Mouse (Mus musculus) ES-E14 (cell line): ENCODE results near the gene Cc2d1b. TPM values are rescaled to one million over a fixed set of nuclear protein-coding genes. Genes with fewer than 3 reads are reported as not detected.
A peak's percentile ranks its signal among the peaks of the same experiment; 100 is the strongest.

Experiments
- DNase-seq: peaks from one replicate; pipeline ENCODE4 v3.0.0-alpha.2; 2013; ENCODE audit warnings: low read depth, low spot score
- H3K27ac ChIP-seq: 2 replicates; pipeline ENCODE4 v1.5.1; 2012; ENCODE audit warnings: low read depth, mild to moderate bottlenecking, low read length, moderate library complexity, mixed read lengths; ENCODE audit not compliant: poor library complexity, insufficient read depth, severe bottlenecking
- H3K36me3 ChIP-seq: 2 replicates; pipeline ENCODE4 v1.6.1; 2012; ENCODE audit warnings: mild to moderate bottlenecking, low read length, moderate library complexity, mixed read lengths; ENCODE audit not compliant: control insufficient read depth, poor library complexity, insufficient read depth, severe bottlenecking
- H3K4me1 ChIP-seq, 2 experiments: fragments of 150-350 bp in 1 of 2; sonication (generic) in 1 of 2; 2 replicates each; pipeline ENCODE4 v1.6.1; 2012; ENCODE audit warnings: low read length in 2 of 2, mild to moderate bottlenecking in 1 of 2, mixed read lengths in 1 of 2; ENCODE audit not compliant: control insufficient read depth in 2 of 2, insufficient read depth in 2 of 2, poor library complexity in 1 of 2
- H3K4me3 ChIP-seq, 2 experiments: fragments of 150-350 bp in 1 of 2; sonication (generic) in 1 of 2; 2 replicates each; pipeline ENCODE4 v1.5.1; 2012; ENCODE audit warnings: low read length in 2 of 2, low read depth in 1 of 2, mild to moderate bottlenecking in 1 of 2, mixed read lengths in 1 of 2; ENCODE audit not compliant: insufficient read depth in 1 of 2, poor library complexity in 1 of 2, severe bottlenecking in 1 of 2
- H3K9ac ChIP-seq: 2 replicates; pipeline ENCODE4 v1.6.1; 2012; ENCODE audit warnings: low read depth, mild to moderate bottlenecking, low read length, mixed read lengths; ENCODE audit not compliant: poor library complexity, insufficient read depth, severe bottlenecking
- H3K9me3 ChIP-seq: fragments of 150-350 bp; sonication (generic); 2 replicates; pipeline ENCODE4 v1.6.1; 2012; ENCODE audit warnings: low read depth, mild to moderate bottlenecking, low read length; ENCODE audit not compliant: control insufficient read depth, insufficient read depth
- CHD2 ChIP-seq: IDR thresholded peaks from 2 replicates; pipeline ENCODE4 v1.6.1; 2014; ENCODE audit warnings: mild to moderate bottlenecking, low read depth, low read length, inconsistent platforms
- HCFC1 ChIP-seq: IDR thresholded peaks from 2 replicates; pipeline ENCODE4 v1.6.1; 2012; ENCODE audit warnings: low read length, inconsistent platforms, borderline replicate concordance; ENCODE audit not compliant: insufficient read depth
- MAFK ChIP-seq: IDR thresholded peaks from 2 replicates; pipeline ENCODE4 v1.6.1; 2014; ENCODE audit warnings: mild to moderate bottlenecking, low read depth, low read length, inconsistent platforms; ENCODE audit not compliant: insufficient read depth
- ZC3H11A ChIP-seq: IDR thresholded peaks from 2 replicates; pipeline ENCODE4 v1.6.1; 2012; ENCODE audit warnings: low read depth, mild to moderate bottlenecking, inconsistent platforms, low read length, borderline replicate concordance
- ZNF384 ChIP-seq: IDR thresholded peaks from 2 replicates; pipeline ENCODE4 v1.6.1; 2012; ENCODE audit warnings: low read depth, low read length, inconsistent platforms
- in situ Hi-C, 2 experiments: fragments of 600-800 bp; cut with MboI; formaldehyde crosslinking; loops; one replicate each; pipeline ENCODE4 v1.15.1; 2025; ENCODE audit warnings: low sequenced_read_pairs in 2 of 2, inconsistent platforms in 1 of 2; ENCODE audit not compliant: unreplicated experiment in 2 of 2
- total RNA-seq: library from RNA; depleted of rRNA; stranded (reverse); fragments of 300-350 nt; gene quantifications from 2 replicates; pipeline ENCODE4 v1.2.3, GENCODE M21; 2012

Gene Cc2d1b
- total RNA-seq, 1 experiment: 77.1 TPM

- H3K36me3 ChIP-seq: peaks cover 31% of the 10 kb centered on the region
- TF ChIP-seq ZNF384 (no peak), MAFK (no peak), HCFC1 (no peak)
- no peak overlapping the region for H3K9ac ChIP-seq
- H3K4me3 ChIP-seq: no peak overlapping the region
- no peak for DNase-seq
- no peaks in the 10 kb centered on the region for H3K9me3 ChIP-seq
- in situ Hi-C loops: no loop called here
- peaks cover 3 to 12% of the 10 kb centered on the region in 2 experiments; a peak in 3 of 4 replicates for H3K4me1 ChIP-seq
- peak overlapping the region; percentile 74 for H3K27ac ChIP-seq
These were observed 15.0 kb downstream of the Cc2d1b start for GRCm38 (mm10) chr4:108634696-108635095.

- DNase-seq: peak; percentile 42
- Histone ChIP-seq H3K36me3 (peaks cover 27% of the 10 kb centered on the region), H3K27ac (peak overlapping the region; percentile 74; the same call in 1 of the 2 replicates), H3K9ac (no peak overlapping the region), H3K4me1 (peaks cover 3 to 12% of the 10 kb centered on the region in 2 experiments; a peak in 3 of 4 replicates), H3K4me3 (no peak overlapping the region), H3K9me3 (no peaks in the 10 kb centered on the region)
- in situ Hi-C loops: no loop called here
- TF ChIP-seq MAFK (no peak), ZC3H11A (no peak), CHD2 (no peak), HCFC1 (no peak), ZNF384 (no peak)
These were observed 15.4 kb downstream of the Cc2d1b start for GRCm38 (mm10) chr4:108635101-108635500.

GRCm38 (mm10) chr4:108637721-108638120, 18.0 kb downstream of the Cc2d1b start:
- TF ChIP-seq CHD2 (no peak), ZNF384 (no peak), HCFC1 (no peak), ZC3H11A (no peak)
- in situ Hi-C loops: no loop called here
- H3K36me3 ChIP-seq: peaks cover 13% of the 10 kb centered on the region

GRCm38 (mm10) chr4:108638752-108639151, 19.0 kb downstream of the Cc2d1b start:
- H3K4me1 ChIP-seq: peaks cover 3 to 8% of the 10 kb centered on the region in 2 experiments; a peak in 3 of 4 replicates
- H3K9me3 ChIP-seq: no peaks in the 10 kb centered on the region
- H3K4me3 ChIP-seq: no peak overlapping the region
- TF ChIP-seq CHD2 (no peak), HCFC1 (no peak), ZC3H11A (no peak), ZNF384 (no peak), MAFK (no peak)
- no peak for DNase-seq
- in situ Hi-C loops: no loop called here
- H3K36me3 ChIP-seq: peaks cover 4% of the 10 kb centered on the region; the same call in 1 of the 2 replicates
- H3K9ac ChIP-seq: no peak overlapping the region
- H3K27ac ChIP-seq: no peak overlapping the region

More at GRCm38 (mm10) chr4:108637721-108638120, 18.0 kb downstream of the Cc2d1b start:
- Histone ChIP-seq H3K9ac (no peak overlapping the region), H3K4me1 (peaks cover 3 to 12% of the 10 kb centered on the region in 2 experiments; a peak in 3 of 4 replicates), H3K9me3 (no peaks in the 10 kb centered on the region), H3K4me3 (no peak overlapping the region), H3K27ac (no peak overlapping the region)
- DNase-seq: no peak

GRCm38 (mm10) chr4:108664407-108664806, 44.7 kb downstream of the Cc2d1b start:
- Histone ChIP-seq H3K36me3 (no peaks in the 10 kb centered on the region), H3K4me1 (peaks cover 0 to 3% of the 10 kb centered on the region in 2 experiments; a peak in 1 of 4 replicates), H3K27ac (no peak overlapping the region), H3K9ac (no peak overlapping the region), H3K9me3 (no peaks in the 10 kb centered on the region), H3K4me3 (no peak overlapping the region)
- peak; percentile 57 for DNase-seq
- in situ Hi-C loops: no loop called here
- TF ChIP-seq CHD2 (no peak), MAFK (no peak), ZNF384 (0 out of 2 replicates have a peak, but pooled peaks have one; percentile 51), ZC3H11A (peak; percentile 32; the same call in 1 of the 2 replicates), HCFC1 (no peak)
